Mouse (Mus musculus) frontal cortex, postnatal 25 days (tissue): ENCODE results near the gene Spata1.

ENCODE experiments used
- DNase-seq, 2 experiments: peaks; one replicate each; pipeline ENCODE4 v3.0.0; 2022; ENCODE audit warnings: low spot score in 2 of 2

The Spata1 gene

GRCm38 (mm10) chr3:146499431-146500002 is at the start of gene Spata1, which contains the start of gene Gng5:
Gene Spata1, minus strand, starts transcription at chr3:146499753.
Gene Gng5, plus strand, starts transcription at chr3:146499807.
- peak; percentile 40 to 41 for DNase-seq

GRCm38 (mm10) chr3:146543632-146544031 is 44.1 kb upstream of the Spata1 start:
- no peak for DNase-seq

GRCm38 (mm10) chr3:146540521-146541273 is 41.1 kb upstream of the Spata1 start:
- no peak for DNase-seq

- no peak for DNase-seq
These were observed 35.4 kb upstream of the Spata1 start for GRCm38 (mm10) chr3:146534986-146535385.

GRCm38 (mm10) chr3:146528335-146528734 is 28.8 kb upstream of the Spata1 start:
- DNase-seq: no peak

GRCm38 (mm10) chr3:146521652-146522020 is 22.1 kb upstream of the Spata1 start:
- DNase-seq: no peak

GRCm38 (mm10) chr3:146520798-146521651 is 21.5 kb upstream of the Spata1 start, which contains the start of gene Rpf1:
Gene Rpf1, minus strand, starts transcription at chr3:146521429.
- DNase-seq: peak; percentile 83 to 85

GRCm38 (mm10) chr3:146520226-146520797 is 20.8 kb upstream of the Spata1 start:
- no peak for DNase-seq

- no peak for DNase-seq
These were observed 7.2 kb upstream of the Spata1 start for GRCm38 (mm10) chr3:146506711-146507110.

- no peak for DNase-seq
These were observed 2.1 kb upstream of the Spata1 start for GRCm38 (mm10) chr3:146501601-146502123.

- no peak for DNase-seq
These were observed 1.3 kb upstream of the Spata1 start for GRCm38 (mm10) chr3:146500810-146501201.

GRCm38 (mm10) chr3:146500003-146500809 is 653 bp upstream of the Spata1 start:
- peak in 1 of 2 experiments; percentile 22 for DNase-seq

GRCm38 (mm10) chr3:146498989-146499388 is 564 bp downstream of the Spata1 start:
- DNase-seq: no peak

GRCm38 (mm10) chr3:146494941-146495340 is 4.6 kb downstream of the Spata1 start:
- no peak for DNase-seq

GRCm38 (mm10) chr3:146486464-146486863 is 13.1 kb downstream of the Spata1 start:
- DNase-seq: no peak

- DNase-seq: no peak
These were observed 17.5 kb downstream of the Spata1 start for GRCm38 (mm10) chr3:146482044-146482443.

GRCm38 (mm10) chr3:146474428-146474827 is 25.1 kb downstream of the Spata1 start:
- no peak for DNase-seq

- DNase-seq: no peak
These were observed 25.8 kb downstream of the Spata1 start for GRCm38 (mm10) chr3:146473741-146474140.

GRCm38 (mm10) chr3:146472657-146473056 is 26.9 kb downstream of the Spata1 start:
- no peak for DNase-seq

- no peak for DNase-seq
These were observed 30.3 kb downstream of the Spata1 start for GRCm38 (mm10) chr3:146469226-146469625.

GRCm38 (mm10) chr3:146462939-146463338 is 36.6 kb downstream of the Spata1 start:
- DNase-seq: no peak
